Mouse (Mus musculus) hindbrain, embryonic 13.5 days (tissue): ENCODE results near the gene Tmem91. TPM values are rescaled to one million over a fixed set of nuclear protein-coding genes. Genes with fewer than 3 reads are reported as not detected.

Source experiments
- ATAC-seq: fragments of 200-750 bp; cut with Nextera tagmentation; 2 replicates; pipeline ENCODE4 v1.8.0; 2017; ENCODE audit warnings: moderate TSS enrichment; ENCODE audit not compliant: low FRiP score
- H3K27ac ChIP-seq: fragments of 300-500 bp; sonication (generic); 2 replicates; pipeline ENCODE4 v1.5.1; 2015; ENCODE audit warnings: inconsistent platforms, mild to moderate bottlenecking, moderate library complexity
- H3K27me3 ChIP-seq: fragments of 300-500 bp; sonication (generic); 2 replicates; pipeline ENCODE4 v1.6.1; 2015; ENCODE audit warnings: mild to moderate bottlenecking, inconsistent platforms
- H3K36me3 ChIP-seq: fragments of 300-500 bp; sonication (generic); 2 replicates; pipeline ENCODE4 v1.6.1; 2015; ENCODE audit warnings: mild to moderate bottlenecking, inconsistent platforms
- H3K4me1 ChIP-seq: fragments of 300-500 bp; sonication (generic); replicated peaks from 2 replicates; pipeline ENCODE4 v1.6.1; 2015; ENCODE audit warnings: inconsistent platforms
- H3K4me2 ChIP-seq: fragments of 300-500 bp; sonication (generic); 2 replicates; pipeline ENCODE4 v1.6.1; 2015; ENCODE audit warnings: inconsistent platforms, mild to moderate bottlenecking, moderate library complexity
- H3K4me3 ChIP-seq: fragments of 300-500 bp; sonication (generic); 2 replicates; pipeline ENCODE4 v1.5.1; 2015; ENCODE audit warnings: mild to moderate bottlenecking, inconsistent platforms
- H3K9ac ChIP-seq: fragments of 300-500 bp; sonication (generic); 2 replicates; pipeline ENCODE4 v1.6.1; 2015; ENCODE audit warnings: mild to moderate bottlenecking, inconsistent platforms
- H3K9me3 ChIP-seq: fragments of 300-500 bp; sonication (generic); 2 replicates; pipeline ENCODE4 v1.6.1; 2016; ENCODE audit warnings: inconsistent platforms
- WGBS: fragments of 180-500 bp; shearing (Covaris S2); methylation state at CpG from one replicate; pipeline ENCODE4 v1.1.7; 2015; 5-methylcytosine and 5-hydroxymethylcytosine counted together
- polyA plus RNA-seq: library from polyadenylated mRNA; unstranded; fragments of >200 nt; fragmentation: Nextera tagmentation; extraction: Ambion mirVana; gene quantifications from 2 replicates; pipeline ENCODE4 v1.2.1, GENCODE M21; 2015

The Tmem91 gene
- polyA plus RNA-seq, 1 experiment from 2014 or later = 15.6 TPM

DNA sequence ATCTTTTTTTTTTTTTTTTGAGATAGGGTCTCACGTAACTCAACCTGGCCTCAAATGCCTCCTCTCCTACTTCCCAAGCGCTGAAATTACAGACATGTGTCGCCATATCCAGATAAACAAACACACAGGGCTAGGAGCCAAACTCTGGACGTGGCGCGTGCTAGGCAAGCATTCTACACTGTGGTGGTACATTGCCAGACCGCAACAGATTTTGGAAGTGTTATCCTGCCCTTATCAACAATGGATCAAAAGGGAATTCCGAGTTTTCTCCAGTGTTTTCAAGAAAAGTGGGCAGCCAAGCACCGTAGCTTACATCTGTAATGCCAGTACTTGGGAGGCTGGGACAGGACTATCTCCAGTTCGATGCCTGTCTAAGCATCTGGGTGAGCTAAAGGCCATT lies 17.2 kb downstream of the Tmem91 start:
- peak overlapping the region; percentile 60 for H3K4me3 ChIP-seq
- H3K9ac ChIP-seq = peak overlapping the region; percentile 77
- peaks cover 36% of the 10 kb centered on the region for H3K4me1 ChIP-seq
- no peak overlapping the region for H3K27ac ChIP-seq
- peak overlapping the region; percentile 89 for H3K4me2 ChIP-seq
- H3K27me3 ChIP-seq = no peaks in the 10 kb centered on the region
- WGBS = 40% methylated on average over 10 of the region's 10 CpGs
- no peaks in the 10 kb centered on the region for H3K9me3 ChIP-seq
- peaks cover 11% of the 10 kb centered on the region; the same call in 1 of the 2 replicates for H3K36me3 ChIP-seq
- no peak for ATAC-seq

DNA sequence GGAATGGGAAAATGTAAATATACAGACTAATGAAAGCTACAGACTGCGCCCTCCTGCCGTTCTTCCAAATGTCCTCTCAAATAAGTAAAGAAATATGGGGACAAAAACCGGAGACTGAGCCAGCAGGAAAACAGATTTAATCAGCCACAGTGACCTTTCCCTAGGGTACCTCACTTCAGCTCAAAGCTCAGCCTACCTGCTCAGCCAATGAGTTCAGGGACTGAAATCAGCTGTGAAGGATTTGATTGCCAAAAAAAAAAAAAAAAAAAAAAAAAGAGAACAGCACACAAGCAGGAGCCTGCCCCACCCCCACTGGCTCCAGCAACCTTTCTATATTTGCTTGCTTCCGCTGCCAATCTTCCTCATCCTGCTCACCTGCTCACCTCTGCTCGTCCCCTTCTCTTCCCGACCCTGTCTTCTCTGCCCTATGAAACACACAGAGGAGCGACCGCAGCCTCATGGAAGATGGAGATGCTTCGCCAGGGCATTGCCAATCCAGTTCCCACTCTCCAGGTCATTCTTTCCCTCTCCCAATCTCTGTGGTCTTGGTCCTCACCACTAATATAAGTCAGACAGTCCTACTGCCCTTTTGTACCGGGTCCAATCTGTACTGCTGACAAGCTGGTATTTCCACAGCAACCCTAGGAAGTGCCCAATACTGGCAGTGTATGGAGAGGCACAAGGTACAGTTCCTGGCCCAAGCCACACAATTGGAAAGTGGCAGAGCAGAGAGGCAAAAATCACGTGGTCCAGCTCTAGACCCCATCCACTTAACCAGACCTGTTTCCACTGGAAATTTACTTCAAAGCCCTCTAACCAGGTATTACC lies 19.2 kb downstream of the Tmem91 start:
- Histone ChIP-seq H3K4me2 (no peak overlapping the region), H3K36me3 (0 out of 2 replicates have a peak, but pooled peaks cover 6% of the 10 kb centered on the region), H3K27ac (no peak overlapping the region), H3K9ac (peak overlapping the region; percentile 51; the same call in 1 of the 2 replicates), H3K4me3 (no peak overlapping the region), H3K27me3 (no peaks in the 10 kb centered on the region), H3K4me1 (peaks cover 36% of the 10 kb centered on the region), H3K9me3 (no peaks in the 10 kb centered on the region)
- ATAC-seq = no peak
- WGBS = 78% methylated on average over 11 of the region's 11 CpGs

DNA sequence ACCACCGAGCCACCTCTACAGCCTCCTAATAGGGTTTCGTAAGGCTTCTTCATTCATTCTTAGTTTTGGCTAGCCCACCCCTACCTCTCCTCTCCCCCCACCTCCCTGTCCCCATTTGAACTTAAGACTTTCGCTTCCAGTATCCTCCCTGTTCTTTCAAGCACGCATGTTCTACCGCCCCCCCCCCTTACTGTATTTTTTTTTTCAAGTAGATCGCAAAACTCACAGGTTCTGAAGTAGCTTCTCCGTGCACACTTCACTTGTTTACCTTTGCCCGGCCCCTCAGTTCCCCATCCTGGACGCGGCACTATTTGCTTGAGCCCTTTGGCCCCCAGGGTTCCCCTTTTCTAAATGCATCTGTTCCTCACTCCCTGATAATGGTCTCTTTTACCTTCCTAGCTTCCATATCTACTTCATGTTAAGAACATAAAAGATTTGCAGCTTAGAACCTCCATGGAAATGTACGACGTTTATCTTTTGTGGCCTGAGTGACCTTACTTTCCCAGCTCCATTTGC lies 22.7 kb downstream of the Tmem91 start:
- 94% methylated on average over 12 of the region's 12 CpGs for WGBS
- no peak overlapping the region for H3K4me3 ChIP-seq
- no peaks in the 10 kb centered on the region for H3K27me3 ChIP-seq
- no peak overlapping the region for H3K4me2 ChIP-seq
- no peaks in the 10 kb centered on the region for H3K9me3 ChIP-seq
- H3K36me3 ChIP-seq = 0 out of 2 replicates have a peak, but pooled peaks cover 6% of the 10 kb centered on the region
- peaks cover 16% of the 10 kb centered on the region for H3K4me1 ChIP-seq
- no peak for ATAC-seq
- H3K27ac ChIP-seq = no peak overlapping the region
- H3K9ac ChIP-seq = no peak overlapping the region

DNA sequence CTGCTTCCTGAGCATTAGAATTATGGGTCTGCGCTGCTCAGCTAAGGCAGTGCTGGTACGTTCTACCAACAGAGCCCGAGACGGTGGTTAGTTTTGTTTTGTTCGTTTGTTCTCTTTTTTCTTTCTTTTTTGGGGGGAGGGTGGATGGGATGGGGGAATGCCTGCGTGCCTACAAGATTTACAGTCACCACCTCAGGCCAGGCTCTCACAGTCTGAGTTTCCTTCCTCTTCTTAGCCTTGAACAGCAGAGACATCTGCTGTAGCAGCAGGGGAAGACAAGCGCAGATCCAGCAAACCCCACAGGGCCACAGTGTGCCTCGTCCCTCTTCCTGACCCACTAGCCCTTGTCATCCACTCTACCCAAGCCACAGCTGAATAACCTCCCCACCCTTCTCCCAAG lies 23.7 kb downstream of the Tmem91 start:
- Histone ChIP-seq H3K27ac (no peak overlapping the region), H3K36me3 (0 out of 2 replicates have a peak, but pooled peaks cover 6% of the 10 kb centered on the region), H3K4me2 (no peak overlapping the region), H3K9me3 (no peaks in the 10 kb centered on the region), H3K27me3 (no peaks in the 10 kb centered on the region), H3K4me1 (peaks cover 7% of the 10 kb centered on the region), H3K9ac (no peak overlapping the region), H3K4me3 (no peak overlapping the region)
- 91% methylated on average over 8 of the region's 8 CpGs for WGBS
- no peak for ATAC-seq

DNA sequence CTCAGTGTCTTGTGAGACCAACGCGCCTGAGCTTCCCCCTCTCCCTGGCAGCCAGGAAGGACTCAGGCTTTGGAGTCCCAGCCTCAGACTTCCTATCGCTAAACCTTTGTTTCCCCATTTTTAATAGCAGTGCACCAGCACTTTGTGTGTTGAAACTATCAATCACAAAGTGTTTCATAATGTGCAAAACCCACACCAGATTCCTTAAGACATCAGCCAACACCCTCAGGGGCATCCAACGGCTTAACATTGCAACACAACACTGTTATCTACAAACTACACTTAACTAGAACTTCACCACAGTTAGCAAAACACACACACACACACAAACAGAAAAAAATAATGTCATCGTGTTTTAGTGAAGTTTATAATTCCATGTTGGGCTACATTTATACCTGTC lies 25.1 kb downstream of the Tmem91 start:
- no peak for ATAC-seq
- H3K36me3 ChIP-seq = peaks cover 13% of the 10 kb centered on the region
- no peaks in the 10 kb centered on the region for H3K4me1 ChIP-seq
- H3K27me3 ChIP-seq = no peaks in the 10 kb centered on the region
- H3K27ac ChIP-seq = no peak overlapping the region
- H3K4me3 ChIP-seq = no peak overlapping the region
- no peak overlapping the region for H3K9ac ChIP-seq
- 87% methylated on average over 5 of the region's 5 CpGs for WGBS
- no peaks in the 10 kb centered on the region for H3K9me3 ChIP-seq
- no peak overlapping the region for H3K4me2 ChIP-seq

DNA sequence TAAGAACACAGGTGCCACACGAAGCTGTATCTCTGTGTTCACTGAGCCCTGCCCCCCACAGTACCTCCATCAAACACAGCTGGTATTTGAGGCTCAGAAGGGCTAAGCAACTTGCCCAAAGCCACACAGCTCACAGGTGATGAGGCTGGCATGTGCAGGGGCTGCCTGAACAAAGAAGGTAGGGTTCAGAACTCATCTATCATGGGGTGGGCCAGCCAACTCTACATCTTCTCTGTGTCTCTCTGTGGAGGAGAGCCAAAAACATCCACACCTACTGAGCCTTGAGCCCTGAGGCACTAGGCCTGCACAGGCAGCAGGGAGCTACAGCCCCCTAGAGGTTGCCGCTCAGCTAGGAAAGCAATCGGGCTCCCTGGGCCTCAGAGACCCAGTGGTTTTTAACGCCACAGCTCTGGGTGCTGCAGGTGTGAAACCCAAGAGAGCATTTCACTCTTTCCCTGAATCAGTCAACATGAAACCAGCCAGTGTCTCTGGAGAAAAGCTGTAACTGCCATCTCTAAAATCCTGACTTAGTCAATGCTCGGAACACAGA lies 27.3 kb downstream of the Tmem91 start:
- no peak overlapping the region for H3K4me2 ChIP-seq
- H3K4me3 ChIP-seq = no peak overlapping the region
- H3K9me3 ChIP-seq = no peaks in the 10 kb centered on the region
- H3K27ac ChIP-seq = no peak overlapping the region
- H3K36me3 ChIP-seq = peaks cover 11% of the 10 kb centered on the region
- no peak overlapping the region for H3K9ac ChIP-seq
- 61% methylated on average over 5 of the region's 5 CpGs for WGBS
- no peaks in the 10 kb centered on the region for H3K4me1 ChIP-seq
- no peak for ATAC-seq
- H3K27me3 ChIP-seq = no peaks in the 10 kb centered on the region

DNA sequence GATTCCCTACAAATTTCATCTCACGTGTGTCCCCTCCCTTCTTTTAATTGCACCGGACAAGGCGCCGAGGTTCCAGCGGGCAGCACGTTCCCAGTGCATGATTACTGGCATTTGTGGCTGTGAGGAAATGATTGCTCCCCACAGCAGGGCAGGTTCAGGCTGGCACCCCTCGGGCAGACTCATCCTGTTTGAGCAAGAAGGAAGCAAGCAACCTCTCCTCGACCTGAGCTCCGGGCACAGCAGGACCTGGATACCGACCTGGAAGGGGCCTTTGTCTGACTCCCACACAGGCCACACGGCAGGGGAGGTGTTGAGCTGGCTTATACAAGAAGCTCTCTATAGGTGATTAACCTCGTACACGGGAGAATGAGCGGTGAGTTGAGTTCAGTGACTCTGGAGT lies 29.9 kb downstream of the Tmem91 start:
- Histone ChIP-seq H3K4me2 (no peak overlapping the region), H3K27me3 (no peaks in the 10 kb centered on the region), H3K4me1 (no peaks in the 10 kb centered on the region), H3K36me3 (peaks cover 24% of the 10 kb centered on the region), H3K9ac (no peak overlapping the region), H3K27ac (no peak overlapping the region), H3K9me3 (no peaks in the 10 kb centered on the region), H3K4me3 (no peak overlapping the region)
- ATAC-seq = no peak
- WGBS = 57% methylated on average over 14 of the region's 14 CpGs

DNA sequence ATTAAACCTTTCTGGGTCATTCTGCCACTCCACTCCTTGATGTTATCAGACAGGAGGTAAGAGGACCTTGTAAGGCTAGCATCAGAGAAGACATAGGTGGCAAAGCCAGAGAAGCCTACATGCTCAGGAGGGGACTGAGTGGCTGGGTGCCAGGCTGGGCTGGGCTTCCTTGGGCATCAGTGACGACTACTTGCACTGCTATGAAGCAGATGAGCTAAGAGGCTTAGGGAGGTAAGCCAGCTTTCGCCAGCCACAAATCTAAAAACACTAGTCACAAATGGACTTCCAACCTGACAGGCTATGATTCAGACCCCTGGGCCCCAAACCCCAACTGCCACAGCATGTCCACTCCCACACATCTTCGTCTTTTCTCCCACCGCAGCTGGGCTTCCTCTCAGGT lies 30.3 kb downstream of the Tmem91 start:
- Histone ChIP-seq H3K4me2 (no peak overlapping the region), H3K4me1 (no peaks in the 10 kb centered on the region), H3K9ac (no peak overlapping the region), H3K36me3 (peaks cover 28% of the 10 kb centered on the region), H3K4me3 (no peak overlapping the region), H3K27me3 (no peaks in the 10 kb centered on the region), H3K27ac (no peak overlapping the region), H3K9me3 (no peaks in the 10 kb centered on the region)
- no peak for ATAC-seq
- 89% methylated on average over 4 of the region's 4 CpGs for WGBS

DNA sequence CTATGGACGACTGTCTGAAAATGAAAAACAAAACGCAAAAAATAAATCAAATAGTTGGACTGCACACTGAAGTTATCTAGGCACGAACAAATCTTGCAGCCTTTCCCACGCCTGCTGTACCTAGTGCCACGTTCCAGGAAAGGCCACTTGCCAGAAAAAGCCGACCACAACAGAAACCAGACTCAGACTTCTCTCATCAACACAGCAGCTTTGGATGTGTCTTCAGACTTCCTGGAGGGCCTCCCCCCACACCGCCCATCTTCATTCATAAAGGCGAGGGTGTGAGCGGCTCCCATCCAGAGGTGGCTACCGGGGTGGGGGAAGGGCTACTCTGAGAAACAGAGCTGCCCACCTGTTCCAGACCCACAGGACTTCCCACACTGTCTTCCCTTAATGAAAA lies 30.8 kb downstream of the Tmem91 start:
- no peaks in the 10 kb centered on the region for H3K9me3 ChIP-seq
- H3K36me3 ChIP-seq = peaks cover 33% of the 10 kb centered on the region
- H3K4me3 ChIP-seq = no peak overlapping the region
- H3K9ac ChIP-seq = no peak overlapping the region
- H3K27me3 ChIP-seq = no peaks in the 10 kb centered on the region
- no peak overlapping the region for H3K4me2 ChIP-seq
- no peaks in the 10 kb centered on the region for H3K4me1 ChIP-seq
- no peak overlapping the region for H3K27ac ChIP-seq
- ATAC-seq = no peak
- 86% methylated on average over 10 of the region's 10 CpGs for WGBS

DNA sequence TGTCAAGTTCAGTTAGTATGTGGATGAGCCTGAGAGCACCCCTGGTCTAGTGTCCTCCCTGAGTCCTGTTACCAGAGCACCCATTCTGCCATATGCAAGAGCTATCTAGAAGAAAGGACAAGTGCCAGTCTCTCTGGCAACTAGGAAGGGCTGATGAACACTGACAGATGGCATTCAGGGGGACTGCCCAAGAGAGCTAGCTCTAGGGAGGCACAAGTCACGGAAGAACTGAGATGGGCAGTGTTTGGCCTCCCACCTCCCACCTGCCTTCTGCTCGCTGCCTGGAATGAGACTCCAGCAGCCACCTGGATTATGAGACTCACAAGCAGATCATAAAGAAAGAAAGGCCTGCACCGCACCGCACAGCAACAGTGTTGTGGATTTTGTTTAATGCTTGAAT lies 35.2 kb downstream of the Tmem91 start:
- H3K36me3 ChIP-seq = peaks cover 61% of the 10 kb centered on the region

DNA sequence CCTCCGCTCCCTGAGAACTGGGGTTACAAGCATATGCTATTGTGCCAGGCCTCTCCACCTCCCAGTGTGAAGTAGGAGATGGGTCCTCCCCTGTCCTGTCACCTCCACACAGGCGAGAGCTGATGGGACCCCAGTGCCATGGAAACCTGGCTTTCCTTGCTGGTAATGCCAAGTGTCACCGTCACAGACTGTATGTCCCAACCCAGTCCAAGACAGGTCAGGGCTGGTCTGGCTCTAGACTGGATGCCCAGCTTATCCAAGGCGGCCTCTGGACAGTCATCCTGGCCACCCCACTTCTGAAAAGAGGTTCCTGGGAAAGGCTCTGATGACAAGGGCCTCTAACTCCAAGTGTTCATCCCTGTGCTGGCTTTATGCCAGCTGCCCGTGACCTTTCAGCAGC lies 37.9 kb downstream of the Tmem91 start:
- Histone ChIP-seq H3K4me2 (no peak overlapping the region), H3K36me3 (peaks cover 84% of the 10 kb centered on the region), H3K27me3 (no peaks in the 10 kb centered on the region), H3K4me1 (no peaks in the 10 kb centered on the region), H3K9ac (no peak overlapping the region), H3K27ac (no peak overlapping the region), H3K9me3 (no peaks in the 10 kb centered on the region), H3K4me3 (no peak overlapping the region)
- WGBS = 93% methylated on average over 5 of the region's 5 CpGs
- ATAC-seq = no peak

More for the DNA sequence above, 35.2 kb downstream of the Tmem91 start:
- Histone ChIP-seq H3K4me2 (no peak overlapping the region), H3K27ac (no peak overlapping the region), H3K4me3 (no peak overlapping the region), H3K27me3 (no peaks in the 10 kb centered on the region), H3K9me3 (no peaks in the 10 kb centered on the region), H3K9ac (no peak overlapping the region), H3K4me1 (no peaks in the 10 kb centered on the region)
- 89% methylated on average over 4 of the region's 4 CpGs for WGBS
- ATAC-seq = no peak

DNA sequence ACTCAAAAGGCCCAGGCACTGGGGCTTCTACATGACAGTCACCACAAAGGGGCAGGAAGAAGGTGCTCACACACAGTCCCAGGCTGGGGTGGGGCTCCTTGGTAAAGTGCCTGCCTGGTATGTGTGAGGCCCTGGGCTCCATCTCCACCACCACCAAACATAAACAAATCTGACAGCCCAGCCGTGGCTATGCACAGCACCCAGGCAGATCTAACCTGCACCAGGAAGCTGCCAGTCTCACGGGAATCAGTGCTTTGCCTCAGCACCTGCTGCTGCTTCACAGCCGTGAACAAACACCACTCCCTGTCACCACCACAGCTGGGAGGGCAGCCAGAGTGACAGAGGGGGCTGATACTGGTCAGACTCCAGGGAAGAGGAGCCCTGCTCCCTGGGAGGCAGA lies 38.6 kb downstream of the Tmem91 start:
- no peak for ATAC-seq
- no peak overlapping the region for H3K4me2 ChIP-seq
- peaks cover 87% of the 10 kb centered on the region for H3K36me3 ChIP-seq
- H3K9ac ChIP-seq = no peak overlapping the region; the same call in 1 of the 2 replicates
- 86% methylated on average over 3 of the region's 3 CpGs for WGBS
- no peaks in the 10 kb centered on the region for H3K9me3 ChIP-seq
- no peak overlapping the region for H3K4me3 ChIP-seq
- H3K27me3 ChIP-seq = no peaks in the 10 kb centered on the region
- H3K27ac ChIP-seq = no peak overlapping the region
- no peaks in the 10 kb centered on the region for H3K4me1 ChIP-seq

DNA sequence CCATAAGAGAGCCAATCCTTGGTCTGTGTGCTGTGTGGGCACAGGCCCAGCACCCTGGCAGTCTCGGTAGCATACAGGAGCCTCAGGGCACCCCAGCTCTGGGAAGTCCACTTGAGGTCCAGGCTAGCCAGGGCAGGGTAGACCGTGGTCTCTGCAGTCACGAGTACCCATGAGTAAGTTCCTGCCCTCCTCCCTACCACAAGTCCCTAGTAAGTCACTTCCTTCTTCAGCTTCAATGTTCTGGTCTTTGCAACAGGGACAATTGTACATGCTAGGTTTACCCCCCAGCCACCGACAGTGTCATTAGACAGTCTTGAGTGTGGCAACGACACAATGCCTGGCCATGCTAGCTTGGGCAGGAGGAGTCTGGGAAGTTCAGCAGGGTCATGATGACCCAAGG lies 42.3 kb downstream of the Tmem91 start:
- H3K9me3 ChIP-seq = no peaks in the 10 kb centered on the region
- H3K36me3 ChIP-seq = peaks cover 83% of the 10 kb centered on the region
- H3K4me2 ChIP-seq = no peak overlapping the region
- H3K27me3 ChIP-seq = peaks cover 22% of the 10 kb centered on the region
- ATAC-seq = no peak
- H3K27ac ChIP-seq = no peak overlapping the region
- H3K4me3 ChIP-seq = no peak overlapping the region
- no peak overlapping the region for H3K9ac ChIP-seq
- H3K4me1 ChIP-seq = peaks cover 5% of the 10 kb centered on the region
- WGBS = 96% methylated on average over 5 of the region's 5 CpGs
